Mouse (Mus musculus) testis, postnatal 14 days (tissue): ENCODE data around the gene Gm4981.
"Not testable (repeated sequence)": the region's sequence is repeated elsewhere in the genome, so short reads cannot be mapped to it uniquely, and the experiment has no call there.

Experiments
- DNase-seq: peaks from one replicate; pipeline ENCODE4 v3.0.0; 2021; ENCODE audit warnings: low spot score

Gm4981 gene

DNA sequence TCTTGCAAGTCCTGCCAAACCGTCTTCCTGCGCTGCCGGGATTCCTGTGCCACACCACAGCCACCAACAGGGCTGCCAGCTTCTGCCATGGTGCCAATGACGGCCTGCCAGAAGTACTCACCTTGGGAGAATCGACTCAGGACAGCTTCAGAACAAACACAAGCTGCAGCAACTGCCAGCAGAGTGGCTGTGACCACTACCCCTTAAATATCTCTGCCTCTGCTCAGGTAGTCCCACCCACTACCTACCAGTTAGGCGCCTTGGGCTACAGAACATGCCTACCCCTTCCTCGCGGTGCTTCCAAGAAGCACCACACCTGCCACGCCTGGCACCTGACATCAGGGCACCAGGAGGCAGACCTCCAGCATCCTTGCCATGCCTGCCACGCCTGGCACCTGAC is at the start of gene Gm4981:
Gene Gm4981, minus strand, starts transcription at position 89 of the 400 bp plus-strand sequence.
- DNase-seq: no peak

DNA sequence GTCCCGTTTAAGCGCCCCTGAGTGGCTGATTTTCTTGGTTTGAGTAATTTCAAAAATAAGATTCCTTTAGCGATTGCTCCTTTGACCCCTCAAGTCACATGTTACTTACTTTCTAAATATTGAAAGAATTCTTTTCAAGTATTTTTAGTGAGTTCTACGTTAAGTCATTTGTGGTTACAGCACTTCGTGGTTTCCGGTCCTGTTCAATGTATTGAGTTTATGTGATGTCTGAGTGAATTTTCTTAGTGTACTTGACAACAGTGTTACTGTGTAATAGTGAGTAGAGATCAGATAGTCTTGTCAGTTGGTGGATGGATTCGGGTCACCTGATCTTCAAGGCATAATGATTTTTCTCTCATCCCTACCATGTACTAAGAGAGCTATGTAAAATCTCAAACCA is 45.7 kb upstream of the Gm4981 start:
- no peak for DNase-seq

DNA sequence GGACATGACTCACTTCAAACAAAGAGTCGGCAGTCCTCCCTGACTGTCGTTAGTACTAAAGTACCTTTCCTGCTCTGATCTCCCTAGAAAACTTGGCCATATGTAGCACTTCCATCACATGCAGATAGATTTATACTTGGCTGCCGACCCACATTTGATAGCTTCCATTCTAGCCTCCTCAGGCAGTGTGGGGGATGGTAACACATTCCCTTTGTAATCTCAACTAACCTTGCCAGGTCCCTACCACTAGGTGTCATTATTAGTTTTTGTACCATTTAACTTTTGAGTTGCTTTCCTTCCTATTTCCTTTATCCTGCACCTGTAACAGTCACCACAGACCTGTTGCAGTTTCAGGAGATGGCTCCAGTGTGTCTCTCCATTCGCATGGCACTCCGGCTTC is 22.0 kb upstream of the Gm4981 start:
- no peak for DNase-seq

DNA sequence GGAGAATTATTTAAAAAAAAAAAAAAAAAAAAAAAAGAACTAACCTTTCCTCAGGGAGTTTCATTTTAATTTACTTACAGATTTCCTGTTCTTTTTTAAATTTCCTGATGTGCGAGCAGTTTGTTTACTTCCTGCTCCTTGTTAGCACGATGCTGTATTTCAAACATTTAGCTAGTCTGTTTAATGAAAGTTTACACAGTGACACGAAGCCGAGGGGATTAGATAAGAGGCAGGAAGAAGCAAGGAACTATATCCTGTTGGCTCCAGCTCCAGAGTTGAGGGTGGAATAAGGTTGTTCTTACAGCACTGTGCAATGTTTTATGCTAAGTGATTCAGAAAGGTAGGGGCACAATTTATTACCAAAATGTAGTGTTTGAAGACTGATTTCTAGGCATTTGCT is 19.5 kb upstream of the Gm4981 start:
- no peak for DNase-seq

DNA sequence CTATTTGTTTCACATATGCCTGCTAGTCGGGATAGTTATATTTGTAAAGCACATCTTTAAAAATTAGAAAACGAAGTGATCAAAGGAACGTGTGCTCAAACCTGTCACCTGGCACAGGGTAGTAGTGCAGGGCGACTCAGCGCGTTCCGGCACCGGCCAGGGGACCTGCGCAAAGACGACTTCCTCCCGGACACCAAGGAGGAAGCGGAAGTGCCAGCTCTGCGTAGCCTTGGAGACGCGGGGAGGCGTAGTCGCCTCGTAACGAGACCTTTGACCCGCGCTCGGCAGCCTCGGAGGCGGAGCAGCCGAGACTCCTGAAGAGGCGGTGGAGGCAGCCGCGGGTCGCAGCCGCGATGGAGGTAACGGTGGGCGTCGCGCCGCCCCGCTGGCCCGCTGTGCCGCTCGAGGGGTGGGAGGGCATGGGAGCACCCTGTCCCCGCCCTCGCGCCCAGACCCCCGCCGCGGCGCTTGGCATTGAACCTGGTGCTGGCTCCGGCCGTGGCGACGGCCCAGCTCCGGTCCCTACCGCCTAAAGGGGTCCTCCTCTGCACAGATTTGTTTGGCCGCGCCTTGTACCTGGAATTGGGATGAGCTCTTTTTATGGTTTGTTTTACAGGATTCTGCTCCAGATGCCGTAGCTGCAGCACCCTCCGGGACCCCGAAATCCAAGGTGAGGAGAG is 18.9 kb upstream of the Gm4981 start, which contains the start of gene Gcc2:
Gene Gcc2, plus strand, starts transcription at position 285 of the 680 bp plus-strand sequence.
- DNase-seq: peak; percentile 92

DNA sequence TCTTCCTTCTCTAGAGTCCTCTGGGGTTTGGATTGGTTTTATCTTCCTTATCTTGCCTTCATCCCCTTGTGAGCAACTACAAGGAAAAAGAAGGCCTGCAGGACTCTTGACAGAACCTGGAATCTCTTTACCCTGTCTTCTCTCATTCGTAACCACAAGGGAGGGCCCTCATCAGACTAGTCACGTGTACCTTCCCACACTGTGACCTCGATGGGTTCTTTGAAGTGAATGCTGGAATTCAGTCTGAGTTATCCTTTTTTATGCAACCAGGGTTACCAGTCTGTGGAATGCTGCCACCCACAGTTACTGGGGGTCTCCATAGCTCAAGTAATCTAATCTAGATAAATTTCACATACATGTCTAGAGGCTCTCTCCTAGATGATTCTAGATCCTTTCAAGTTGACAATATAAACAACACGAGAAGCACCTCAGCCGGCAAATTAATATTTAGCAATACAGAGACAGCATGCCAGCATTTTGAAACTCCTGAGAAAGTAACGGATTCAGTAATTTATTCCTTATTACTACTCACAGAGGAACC is 18.2 kb upstream of the Gm4981 start:
- no peak for DNase-seq

DNA sequence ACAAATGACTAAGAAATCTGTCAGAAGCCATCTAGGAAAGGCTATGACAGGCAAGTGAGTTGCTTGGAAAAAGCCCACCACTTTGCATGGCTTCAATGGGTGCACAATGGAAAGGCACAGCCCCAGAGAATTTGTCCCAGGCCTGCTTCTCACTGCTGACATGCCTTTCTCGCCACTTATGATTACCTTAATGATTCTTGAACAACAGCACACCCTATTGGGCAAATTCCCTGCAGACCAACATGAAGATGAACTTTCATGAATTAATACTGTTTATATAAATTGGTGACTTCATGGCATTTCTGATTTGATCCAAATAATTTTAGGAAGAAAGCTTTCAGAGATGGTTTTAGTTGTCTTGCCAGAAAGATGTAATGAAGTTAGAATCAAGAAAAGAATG is 13.0 kb upstream of the Gm4981 start:
- DNase-seq: no peak

DNA sequence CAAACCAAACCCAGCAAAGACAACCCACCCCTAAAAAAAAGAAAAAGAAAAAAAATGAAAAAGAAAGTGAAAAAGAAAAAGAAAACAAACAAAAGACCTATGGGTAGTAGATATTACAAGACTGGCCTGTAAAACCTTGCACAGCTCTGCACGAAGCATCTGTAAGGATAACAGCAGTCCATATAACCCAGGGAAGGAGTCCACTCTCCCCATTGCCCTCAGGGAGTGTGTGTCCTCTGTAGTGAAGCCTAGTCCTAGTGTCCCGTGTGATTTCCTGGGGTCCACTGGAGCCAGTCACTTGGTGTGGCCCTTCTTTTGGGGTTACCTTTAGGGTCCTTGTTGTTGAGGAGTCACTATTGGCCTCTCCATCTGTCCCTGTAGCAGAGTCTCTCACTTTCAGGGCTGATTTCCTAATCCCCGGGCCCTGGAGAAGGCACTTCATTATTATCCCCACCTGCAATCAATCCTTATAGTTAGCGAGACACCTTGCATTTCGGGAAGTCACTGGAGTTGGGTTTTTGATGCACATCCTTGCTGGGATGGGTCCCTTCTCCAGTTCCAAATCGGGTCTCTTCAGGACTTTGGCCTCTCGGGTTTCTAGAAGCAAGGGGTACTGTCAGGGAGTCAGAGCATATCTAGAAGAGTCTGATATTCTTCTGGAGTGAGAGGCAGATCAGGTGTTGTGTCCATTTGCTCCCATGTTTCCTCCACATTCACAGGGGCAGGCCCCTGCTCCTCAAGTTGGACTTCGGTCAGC is 2.7 kb upstream of the Gm4981 start:
- DNase-seq: peak; percentile 76

DNA sequence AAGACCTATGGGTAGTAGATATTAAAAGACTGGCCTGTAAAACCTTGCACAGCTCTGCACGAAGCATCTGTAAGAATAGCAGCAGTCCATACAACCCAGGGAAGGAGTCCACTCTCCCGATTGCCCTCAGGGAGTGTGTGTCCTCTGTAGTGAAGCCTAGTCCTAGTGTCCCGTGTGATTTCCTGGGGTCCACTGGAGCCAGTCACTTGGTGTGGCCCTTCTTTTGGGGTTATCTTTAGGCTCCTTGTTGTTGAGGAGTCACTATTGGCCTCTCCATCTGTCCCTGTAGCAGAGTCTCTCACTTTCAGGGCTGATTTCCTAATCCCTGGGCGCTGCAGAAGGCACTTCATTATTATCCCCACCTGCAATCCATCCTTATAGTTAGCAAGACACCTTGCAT is 1.5 kb downstream of the Gm4981 start:
- not testable (repeated sequence) for DNase-seq

DNA sequence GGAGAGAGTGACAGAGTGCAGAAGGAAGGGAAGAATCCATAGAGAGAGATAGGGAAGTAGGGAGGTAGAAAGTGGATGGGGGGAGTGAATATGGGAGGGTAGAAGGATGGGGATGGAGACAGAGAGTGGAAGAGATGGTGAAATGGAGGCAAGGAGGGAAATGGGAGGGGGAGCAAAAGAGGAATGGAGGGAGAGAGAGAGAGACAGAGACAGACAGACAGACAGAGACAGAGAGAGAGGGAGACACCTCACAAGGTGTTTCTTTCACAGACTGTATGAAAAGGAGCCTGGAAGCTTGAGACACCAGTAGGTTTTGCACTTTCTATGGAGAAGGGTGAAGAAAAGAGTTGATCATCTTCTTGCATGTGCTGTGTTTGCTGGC is 2.8 kb downstream of the Gm4981 start:
- DNase-seq: not testable (repeated sequence)

DNA sequence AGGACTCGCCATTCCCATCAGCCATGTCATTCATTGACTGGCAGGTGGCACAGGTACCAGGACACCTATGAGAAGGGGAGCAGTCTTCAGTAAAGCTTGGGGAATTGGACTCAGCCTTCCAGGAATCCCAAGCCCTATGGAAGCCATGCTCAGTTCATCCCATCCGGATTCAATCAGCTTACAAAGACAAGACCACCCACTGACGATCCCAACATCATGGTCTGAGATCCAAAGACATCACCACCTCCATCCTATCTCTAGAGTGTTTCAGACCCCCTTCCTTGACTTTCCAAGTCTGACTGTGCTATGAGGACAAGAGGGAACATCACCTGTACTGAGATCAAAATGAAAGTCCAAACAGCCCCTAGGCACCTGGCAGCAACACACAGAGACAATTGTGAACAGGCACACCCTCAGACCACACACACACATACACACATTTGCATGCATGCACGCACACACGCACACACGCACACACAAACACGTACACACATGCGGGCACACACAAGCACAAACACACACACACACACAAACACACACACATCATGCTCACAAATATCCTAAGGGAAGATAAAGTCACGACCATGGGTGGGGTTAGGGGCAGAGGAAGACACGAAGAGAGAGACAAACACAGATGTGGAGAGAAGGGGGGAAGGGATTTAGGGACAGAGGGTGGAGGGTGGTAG is 3.3 kb downstream of the Gm4981 start:
- peak; percentile 65 for DNase-seq

DNA sequence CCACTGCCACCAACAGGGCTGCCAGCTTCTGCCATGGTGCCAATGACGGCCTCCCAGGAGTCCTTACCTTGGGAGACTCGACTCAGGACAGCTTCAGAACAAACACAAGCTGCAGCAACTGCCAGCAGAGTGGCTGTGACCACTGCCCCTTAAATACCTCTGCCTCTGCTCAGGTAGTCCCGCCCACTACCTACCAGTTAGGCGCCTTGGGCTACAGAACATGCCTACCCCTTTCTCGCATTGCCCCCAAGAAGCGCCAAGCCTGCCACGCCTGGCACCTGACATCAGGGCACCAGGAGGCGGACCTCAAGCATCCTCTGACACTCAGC is 3.9 kb downstream of the Gm4981 start, which contains the start of gene Duxf3:
Gene Duxf3, minus strand, starts transcription at position 35 of the 329 bp plus-strand sequence.
- not testable (repeated sequence) for DNase-seq

DNA sequence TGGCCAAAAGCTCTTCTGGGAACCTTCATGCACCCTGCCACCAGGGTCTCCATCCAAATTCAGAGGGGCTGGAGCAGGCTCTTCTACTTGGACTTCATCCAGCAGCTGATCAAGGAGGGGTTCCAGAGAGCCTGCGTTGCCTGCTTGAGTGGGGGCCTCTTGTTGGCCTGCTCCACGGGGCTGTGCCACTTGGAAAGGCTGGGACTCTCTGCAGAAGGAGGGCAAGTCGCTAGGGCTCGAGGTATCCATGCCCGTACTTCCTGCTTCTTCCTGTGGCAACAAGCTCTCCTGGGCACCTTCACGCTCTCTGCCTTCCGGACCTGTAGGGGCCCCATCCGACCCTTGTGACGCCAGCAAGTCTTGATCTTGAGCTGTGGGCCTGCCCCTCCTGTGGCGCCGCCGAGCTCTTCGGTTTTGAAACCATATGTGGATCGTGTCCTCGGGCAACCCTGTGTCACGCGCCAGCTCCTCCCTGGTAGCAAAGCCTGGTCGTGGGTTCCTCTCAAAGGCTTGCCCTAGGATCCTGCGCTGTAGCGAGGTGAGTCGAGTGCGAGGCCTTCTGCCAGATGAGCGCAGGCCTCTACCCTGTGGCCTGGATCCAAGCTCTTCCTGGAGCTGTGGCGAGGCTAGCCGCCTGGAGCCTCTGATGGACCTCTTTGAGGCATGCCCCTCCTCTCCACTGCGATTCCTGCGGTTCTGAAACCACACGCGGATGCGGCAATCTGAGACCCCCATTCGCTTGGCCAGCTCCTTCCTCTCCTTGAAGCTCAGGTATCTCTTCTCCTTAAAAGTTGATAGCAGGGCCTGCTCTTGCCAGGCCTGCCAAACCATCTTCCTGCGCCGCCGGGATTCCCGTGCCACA is 4.5 kb downstream of the Gm4981 start:
- peak; percentile 87 for DNase-seq

DNA sequence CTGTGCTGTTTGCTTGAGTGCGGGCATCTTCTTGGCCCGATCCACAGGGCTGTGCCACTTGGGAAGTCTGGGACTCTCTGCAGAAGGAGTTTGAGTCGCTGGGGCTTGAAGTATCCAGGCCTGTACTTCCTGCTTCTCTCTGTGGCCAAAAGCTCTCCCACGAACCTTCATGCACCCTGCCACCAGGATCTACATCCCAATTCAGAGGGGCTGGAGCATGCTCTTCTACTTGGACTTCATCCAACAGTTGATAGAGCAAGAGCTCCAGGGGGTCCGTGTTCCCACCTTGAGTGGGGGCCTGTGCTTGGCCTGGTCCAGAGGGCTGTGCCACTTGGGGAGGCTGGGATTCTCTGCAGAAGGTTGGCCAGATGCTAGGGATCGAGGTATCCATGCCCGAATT is 5.4 kb downstream of the Gm4981 start:
- peak; percentile 75 for DNase-seq

DNA sequence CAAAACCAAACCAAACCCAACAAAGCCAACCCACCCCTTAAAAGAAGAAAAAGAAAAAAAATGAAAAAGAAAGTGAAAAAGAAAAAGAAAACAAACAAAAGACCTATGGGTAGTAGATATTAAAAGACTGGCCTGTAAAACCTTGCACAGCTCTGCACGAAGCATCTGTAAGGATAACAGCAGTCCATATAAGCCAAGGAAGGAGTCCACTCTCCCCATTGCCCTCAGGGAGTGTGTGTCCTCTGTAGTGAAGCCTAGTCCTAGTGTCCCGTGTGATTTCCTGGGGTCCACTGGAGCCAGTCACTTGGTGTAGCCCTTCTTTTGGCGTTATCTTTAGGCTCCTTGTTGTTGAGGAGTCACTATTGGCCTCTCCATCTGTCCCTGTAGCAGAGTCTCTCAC is 6.5 kb downstream of the Gm4981 start:
- DNase-seq: not testable (repeated sequence)

DNA sequence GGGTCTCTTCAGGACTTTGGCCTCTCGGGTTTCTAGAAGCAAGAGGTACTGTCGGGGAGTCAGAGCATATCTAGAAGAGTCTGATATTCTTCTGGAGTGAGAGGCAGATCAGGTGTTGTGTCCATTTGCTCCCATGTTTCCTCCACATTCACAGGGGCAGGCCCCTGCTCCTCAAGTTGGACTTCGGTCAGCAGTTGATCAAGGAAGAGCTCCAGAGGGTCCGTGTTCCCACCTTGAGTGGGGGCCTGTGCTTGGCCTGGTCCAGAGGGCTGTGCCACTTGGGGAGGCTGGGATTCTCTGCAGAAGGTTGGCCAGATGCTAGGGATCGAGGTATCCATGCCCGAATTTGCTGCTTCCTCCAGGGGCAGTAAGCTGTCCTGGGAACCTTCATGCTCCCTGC is 8.7 kb downstream of the Gm4981 start:
- DNase-seq: not testable (repeated sequence)

DNA sequence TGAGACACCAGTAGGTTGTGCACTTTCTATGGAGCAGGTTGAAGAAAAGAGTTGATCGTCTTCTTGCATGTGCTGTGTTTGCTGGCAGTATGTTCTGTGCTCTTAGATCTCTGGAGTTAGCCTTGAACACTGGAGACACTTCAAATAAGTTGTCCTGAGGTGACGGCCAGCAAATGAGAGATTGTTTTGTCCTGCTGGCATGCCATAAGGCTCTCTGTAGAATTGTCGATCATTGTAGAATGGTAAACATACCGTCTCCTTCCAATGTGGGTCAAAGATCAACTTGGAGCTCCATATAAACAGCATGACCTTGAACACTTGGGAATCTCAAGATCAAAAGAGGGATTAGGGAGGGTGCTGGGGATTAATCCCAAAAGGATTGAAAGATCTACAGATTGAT is 10.1 kb downstream of the Gm4981 start:
- not testable (repeated sequence) for DNase-seq

DNA sequence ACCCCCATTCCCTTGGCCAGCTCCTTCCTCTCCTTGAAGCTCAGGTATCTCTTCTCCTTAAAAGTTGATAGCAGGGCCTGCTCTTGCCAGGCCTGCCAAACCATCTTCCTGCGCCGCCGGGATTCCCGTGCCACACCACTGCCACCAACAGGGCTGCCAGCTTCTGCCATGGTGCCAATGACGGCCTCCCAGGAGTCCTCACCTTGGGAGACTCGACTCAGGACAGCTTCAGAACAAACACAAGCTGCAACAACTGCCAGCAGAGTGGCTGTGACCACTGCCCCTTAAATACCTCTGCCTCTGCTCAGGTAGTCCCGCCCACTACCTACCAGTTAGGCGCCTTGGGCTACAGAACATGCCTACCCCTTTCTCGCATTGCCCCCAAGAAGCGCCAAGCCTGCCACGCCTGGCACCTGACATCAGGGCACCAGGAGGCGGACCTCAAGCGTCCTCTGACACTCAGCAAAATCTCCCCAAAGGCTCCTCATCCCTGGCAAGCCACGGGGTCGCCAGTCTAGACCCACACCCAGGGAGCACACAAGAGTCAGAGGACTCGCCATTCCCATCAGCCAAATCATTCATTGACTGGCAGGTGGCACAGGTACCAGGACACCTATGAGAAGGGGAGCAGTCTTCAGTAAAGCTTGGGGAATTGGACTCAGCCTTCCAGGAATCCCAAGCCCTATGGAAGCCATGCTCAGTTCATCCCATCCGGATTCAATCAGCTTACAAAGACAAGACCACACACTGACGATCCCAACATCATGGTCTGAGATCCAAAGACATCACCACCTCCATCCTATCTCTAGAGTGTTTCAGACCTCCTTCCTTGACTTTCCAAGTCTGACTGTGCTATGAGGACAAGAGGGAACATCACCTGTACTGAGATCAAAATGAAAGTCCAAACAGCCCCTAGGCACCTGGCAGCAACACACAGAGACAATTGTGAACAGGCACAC is 11.4 kb downstream of the Gm4981 start, which contains the start of gene AW822073:
Gene AW822073, minus strand, starts transcription at position 104 of the 959 bp plus-strand sequence.
- peak; percentile 73 for DNase-seq

DNA sequence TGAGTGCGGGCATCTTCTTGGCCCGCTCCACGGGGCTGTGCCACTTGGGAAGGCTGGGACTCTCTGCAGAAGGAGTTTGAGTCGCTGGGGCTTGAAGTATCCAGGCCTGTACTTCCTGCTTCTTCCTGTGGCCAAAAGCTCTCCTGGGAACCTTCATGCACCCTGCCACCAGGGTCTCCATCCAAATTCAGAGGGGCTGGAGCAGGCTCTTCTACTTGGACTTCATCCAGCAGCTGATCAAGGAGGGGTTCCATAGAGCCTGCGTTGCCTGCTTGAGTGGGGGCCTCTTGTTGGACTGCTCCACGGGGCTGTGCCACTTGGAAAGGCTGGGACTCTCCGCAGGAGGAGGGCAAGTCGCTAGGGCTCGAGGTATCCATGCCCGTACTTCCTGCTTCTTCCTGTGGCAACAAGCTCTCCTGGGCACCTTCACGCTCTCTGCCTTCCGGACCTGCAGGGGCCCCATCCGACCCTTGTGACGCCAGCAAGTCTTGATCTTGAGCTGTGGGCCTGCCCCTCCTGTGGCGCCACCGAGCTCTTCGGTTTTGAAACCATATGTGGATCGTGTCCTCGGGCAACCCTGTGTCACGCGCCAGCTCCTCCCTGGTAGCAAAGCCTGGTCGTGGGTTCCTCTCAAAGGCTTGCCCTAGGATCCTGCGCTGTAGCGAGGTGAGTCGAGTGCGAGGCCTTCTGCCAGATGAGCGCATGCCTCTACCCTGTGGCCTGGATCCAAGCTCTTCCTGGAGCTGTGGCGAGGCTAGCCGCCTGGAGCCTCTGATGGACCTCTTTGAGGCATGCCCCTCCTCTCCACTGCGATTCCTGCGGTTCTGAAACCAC is 12.3 kb downstream of the Gm4981 start:
- peak; percentile 84 for DNase-seq
